Mouse (Mus musculus) MEL-GATA-1-ER (cell line): Measurements from ENCODE around the gene Krt32.

Experiments
- DNase-seq: peaks from one replicate; pipeline ENCODE4 v3.0.0-alpha.2; 2012; ENCODE audit warnings: low read depth; ENCODE audit errors: extremely low read depth

The Krt32 gene

GRCm38 (mm10) chr11:100087861-100088260, at the start of gene Krt32:
Krt32 (minus strand) TSS chr11:100088226.
- DNase-seq, result no peak

GRCm38 (mm10) chr11:100137693-100138092, 49.7 kb upstream of the Krt32 start:
- DNase-seq, result no peak

- DNase-seq, result no peak
Observed at GRCm38 (mm10) chr11:100136559-100136958, 48.5 kb upstream of the Krt32 start.

- no peak for DNase-seq
Observed at GRCm38 (mm10) chr11:100135731-100136130, 47.7 kb upstream of the Krt32 start, which contains the start of gene Krt15. Krt15 (minus strand) TSS chr11:100135928.

GRCm38 (mm10) chr11:100124901-100125300, 36.9 kb upstream of the Krt32 start:
- DNase-seq, result no peak

- no peak for DNase-seq
Observed at GRCm38 (mm10) chr11:100121466-100121865, 33.4 kb upstream of the Krt32 start, which contains the start of gene Krt13. Krt13 (minus strand) TSS chr11:100121566.

GRCm38 (mm10) chr11:100120331-100120730, 32.3 kb upstream of the Krt32 start:
- no peak for DNase-seq

- DNase-seq, result no peak
Observed at GRCm38 (mm10) chr11:100113742-100114029, 25.7 kb upstream of the Krt32 start.

GRCm38 (mm10) chr11:100112935-100113741, 25.1 kb upstream of the Krt32 start:
- no peak for DNase-seq

- no peak for DNase-seq
Observed at GRCm38 (mm10) chr11:100105576-100106122, 17.6 kb upstream of the Krt32 start, which contains the start of gene Krt36. Krt36 (minus strand) TSS chr11:100105626.

- DNase-seq, result no peak
Observed at GRCm38 (mm10) chr11:100102693-100103429, 14.8 kb upstream of the Krt32 start.

- no peak for DNase-seq
Observed at GRCm38 (mm10) chr11:100100391-100100790, 12.4 kb upstream of the Krt32 start.

- no peak for DNase-seq
Observed at GRCm38 (mm10) chr11:100097819-100098218, 9.8 kb upstream of the Krt32 start.

GRCm38 (mm10) chr11:100096141-100096540, 8.1 kb upstream of the Krt32 start, which contains the start of gene Krt35:
Krt35 (minus strand) TSS chr11:100096241.
- no peak for DNase-seq

GRCm38 (mm10) chr11:100088378-100089025, 476 bp upstream of the Krt32 start:
- DNase-seq, result no peak

- no peak for DNase-seq
Observed at GRCm38 (mm10) chr11:100073873-100074272, 14.2 kb downstream of the Krt32 start.

- DNase-seq, result no peak
Observed at GRCm38 (mm10) chr11:100067293-100068036, 20.6 kb downstream of the Krt32 start.

GRCm38 (mm10) chr11:100066236-100067010, 21.6 kb downstream of the Krt32 start:
- DNase-seq, result no peak

- DNase-seq, result no peak
Observed at GRCm38 (mm10) chr11:100058875-100059274, 29.2 kb downstream of the Krt32 start.
